Mouse (Mus musculus) bone marrow, adult 2 months (tissue): ENCODE measurements around the gene Gm45713.

Experiments
- CTCF ChIP-seq: fragments of 200-500 bp; IDR thresholded peaks from 2 replicates; pipeline ENCODE4 v1.5.1; 2011; ENCODE audit warnings: low read length, control low read depth; ENCODE audit not compliant: control insufficient read depth, insufficient read depth
- POLR2A ChIP-seq: fragments of 200-500 bp; IDR thresholded peaks from 2 replicates; pipeline ENCODE4 v1.6.1; 2011; ENCODE audit warnings: low read depth, mild to moderate bottlenecking, control low read depth, low read length, borderline replicate concordance; ENCODE audit not compliant: control insufficient read depth

GRCm38 (mm10) chr7:45106441-45106840 is 29.6 kb downstream of the Gm45713 start:
- TF ChIP-seq CTCF (no peak), POLR2A (no peak)
